Mouse (Mus musculus) kidney, postnatal 0 days (tissue): Measurements from ENCODE around the gene Dpysl5. TPM values are rescaled to one million over a fixed set of nuclear protein-coding genes. Genes with fewer than 3 reads are reported as not detected.

Source experiments
- ATAC-seq: fragments of 200-750 bp; cut with Nextera tagmentation; replicated peaks from 2 replicates; pipeline ENCODE4 v1.8.0; 2017; ENCODE audit warnings: low read depth, moderate number of reproducible peaks, moderate TSS enrichment, moderate library complexity; ENCODE audit not compliant: low FRiP score
- DNase-seq: peaks from one replicate; pipeline ENCODE4 v3.0.0-alpha.2; 2016; ENCODE audit warnings: low spot score
- H3K27ac ChIP-seq: fragments of 300-500 bp; sonication (generic); 2 replicates; pipeline ENCODE4 v1.5.1; 2014; ENCODE audit warnings: mild to moderate bottlenecking
- H3K27me3 ChIP-seq: fragments of 300-500 bp; sonication (generic); 2 replicates; pipeline ENCODE4 v1.6.1; 2014; ENCODE audit warnings: low read length, mixed read lengths; ENCODE audit not compliant: insufficient read depth
- H3K36me3 ChIP-seq: fragments of 300-500 bp; sonication (generic); 2 replicates; pipeline ENCODE4 v1.6.1; 2014; ENCODE audit warnings: low read length, mixed read lengths; ENCODE audit not compliant: insufficient read depth
- H3K4me1 ChIP-seq: fragments of 300-500 bp; sonication (generic); replicated peaks from 2 replicates; pipeline ENCODE4 v1.6.1; 2014; ENCODE audit warnings: antibody characterized with exemption, low read length, mixed read lengths; ENCODE audit not compliant: insufficient read depth
- H3K4me2 ChIP-seq: fragments of 300-500 bp; sonication (generic); 2 replicates; pipeline ENCODE4 v1.6.1; 2014; ENCODE audit warnings: mild to moderate bottlenecking, low read length, moderate library complexity, mixed read lengths
- H3K4me3 ChIP-seq: fragments of 300-500 bp; sonication (generic); replicated peaks from 2 replicates; pipeline ENCODE4 v1.5.1; 2014; ENCODE audit warnings: low read depth, low read length
- H3K9ac ChIP-seq: fragments of 300-500 bp; sonication (generic); 2 replicates; pipeline ENCODE4 v1.6.1; 2014; ENCODE audit warnings: low read depth, low read length
- H3K9me3 ChIP-seq: fragments of 300-500 bp; sonication (generic); replicated peaks from 2 replicates; pipeline ENCODE4 v1.6.1; 2016; ENCODE audit warnings: low read length, inconsistent platforms, mixed read lengths
- CTCF ChIP-seq: IDR thresholded peaks from 2 replicates; pipeline ENCODE4 v1.5.1; 2016; ENCODE audit warnings: antibody characterized with exemption, low read depth, mild to moderate bottlenecking, moderate library complexity
- WGBS: fragments of 180-500 bp; shearing (Covaris S2); extraction: QIAGEN DNeasy Blood & Tissue Kit; methylation state at CpG from one replicate; pipeline ENCODE4 v1.1.7; 2014; 5-methylcytosine and 5-hydroxymethylcytosine counted together
- polyA plus RNA-seq: library from polyadenylated mRNA; unstranded; fragments of >200 nt; fragmentation: Nextera tagmentation; extraction: Ambion mirVana; gene quantifications from 2 replicates; pipeline ENCODE4 v1.2.1, GENCODE M21; 2015

Gene Dpysl5
- polyA plus RNA-seq, 1 experiment from 2014 or later, result 2.1 TPM

- no peak for ATAC-seq
- H3K27ac ChIP-seq, result no peak overlapping the region
- H3K4me2 ChIP-seq, result peak overlapping the region; percentile 95
- peak overlapping the region; percentile 40 for H3K9ac ChIP-seq
- no peak for TF ChIP-seq CTCF
- H3K4me3 ChIP-seq, result peak overlapping the region; percentile 46
- peaks cover 21% of the 10 kb centered on the region; the same call in 1 of the 2 replicates for H3K4me1 ChIP-seq
- under 1% methylated on average over 42 of the region's 43 CpGs for WGBS
- DNase-seq, result no peak
- H3K9me3 ChIP-seq, result no peaks in the 10 kb centered on the region
- no peaks in the 10 kb centered on the region for H3K36me3 ChIP-seq
- H3K27me3 ChIP-seq, result peaks cover 19% of the 10 kb centered on the region
These were observed 1.3 kb downstream of the Dpysl5 start for GRCm38 (mm10) chr5:30712441-30713298.

GRCm38 (mm10) chr5:30713299-30713675 lies 1.9 kb downstream of the Dpysl5 start:
- under 1% methylated on average over 20 of the region's 20 CpGs for WGBS
- Histone ChIP-seq H3K9me3 (no peaks in the 10 kb centered on the region), H3K4me2 (peak overlapping the region; percentile 95), H3K4me3 (peak overlapping the region; percentile 46), H3K9ac (peak overlapping the region; percentile 40), H3K4me1 (peaks cover 21% of the 10 kb centered on the region; the same call in 1 of the 2 replicates), H3K27me3 (peaks cover 19% of the 10 kb centered on the region), H3K36me3 (no peaks in the 10 kb centered on the region), H3K27ac (no peak overlapping the region)
- DNase-seq (peak; percentile 18), ATAC-seq (no peak)
- no peak for TF ChIP-seq CTCF

- no peaks in the 10 kb centered on the region for H3K9me3 ChIP-seq
- 30% methylated on average over 11 of the region's 11 CpGs for WGBS
- ATAC-seq (no peak), DNase-seq (no peak)
- no peak for TF ChIP-seq CTCF
- H3K36me3 ChIP-seq, result no peaks in the 10 kb centered on the region
- H3K4me3 ChIP-seq, result peak overlapping the region; percentile 46
- H3K9ac ChIP-seq, result peak overlapping the region; percentile 40; the same call in 1 of the 2 replicates
- H3K27ac ChIP-seq, result no peak overlapping the region
- peak overlapping the region; percentile 95 for H3K4me2 ChIP-seq
- peaks cover 19% of the 10 kb centered on the region for H3K27me3 ChIP-seq
- H3K4me1 ChIP-seq, result peaks cover 21% of the 10 kb centered on the region; the same call in 1 of the 2 replicates
These were observed 2.3 kb downstream of the Dpysl5 start for GRCm38 (mm10) chr5:30713691-30714090.

- no peak overlapping the region for H3K27ac ChIP-seq
- DNase-seq (no peak), ATAC-seq (no peak)
- H3K36me3 ChIP-seq, result no peaks in the 10 kb centered on the region
- H3K4me3 ChIP-seq, result no peak overlapping the region
- H3K4me2 ChIP-seq, result no peak overlapping the region
- no peaks in the 10 kb centered on the region for H3K9me3 ChIP-seq
- H3K4me1 ChIP-seq, result peaks cover 13% of the 10 kb centered on the region; the same call in 1 of the 2 replicates
- TF ChIP-seq CTCF, result no peak
- 79% methylated on average over 2 of the region's 2 CpGs for WGBS
- H3K9ac ChIP-seq, result no peak overlapping the region
- H3K27me3 ChIP-seq, result peaks cover 18% of the 10 kb centered on the region
These were observed 4.9 kb downstream of the Dpysl5 start for GRCm38 (mm10) chr5:30716311-30716710.

GRCm38 (mm10) chr5:30717506-30717905 lies 6.1 kb downstream of the Dpysl5 start:
- Histone ChIP-seq H3K4me1 (peaks cover 9% of the 10 kb centered on the region; the same call in 1 of the 2 replicates), H3K9me3 (no peaks in the 10 kb centered on the region), H3K36me3 (no peaks in the 10 kb centered on the region), H3K4me2 (no peak overlapping the region), H3K27me3 (peaks cover 10% of the 10 kb centered on the region), H3K9ac (no peak overlapping the region), H3K27ac (no peak overlapping the region), H3K4me3 (no peak overlapping the region)
- no peak for TF ChIP-seq CTCF
- no peak for ATAC-seq
- WGBS, result 78% methylated on average over 4 of the region's 4 CpGs
- no peak for DNase-seq

- Histone ChIP-seq H3K4me3 (no peak overlapping the region), H3K27me3 (peaks cover 7% of the 10 kb centered on the region; the same call in 1 of the 2 replicates), H3K4me1 (0 out of 2 replicates have a peak, but pooled peaks cover 3% of the 10 kb centered on the region), H3K36me3 (no peaks in the 10 kb centered on the region), H3K9ac (no peak overlapping the region), H3K9me3 (no peaks in the 10 kb centered on the region), H3K27ac (no peak overlapping the region), H3K4me2 (no peak overlapping the region)
- ATAC-seq (no peak), DNase-seq (no peak)
- WGBS, result 78% methylated on average over 10 of the region's 10 CpGs
- no peak for TF ChIP-seq CTCF
These were observed 6.8 kb downstream of the Dpysl5 start for GRCm38 (mm10) chr5:30717991-30718703.
